Mouse (Mus musculus): ENCODE measurements around the gene Prkx. TPM values are rescaled to one million over a fixed set of nuclear protein-coding genes. Genes with fewer than 3 reads are reported as not detected.

Prkx gene
- 10 to 100 TPM; 11.5 to 12.5 TPM for total RNA-seq (2021)
- long read RNA-seq, full-length matches to known transcripts, result 7 of 16 reads
- long read RNA-seq, partial matches to known transcripts, result 1 of 16 reads
- long read RNA-seq, other reads (novel, unspliced or antisense), result 8 of 16 reads

GRCm38 (mm10) chrX:77796238-77796835, at the start of gene Prkx:
Gene Prkx, minus strand, starts transcription at chrX:77796278.
- peak in 1 of 2 experiments; percentile 38 for DNase-seq (ENCODE audit: low spot score in 2 of 2)

GRCm38 (mm10) chrX:77812031-77812430, 16.0 kb upstream of the Prkx start:
- DNase-seq (ENCODE audit: low spot score in 2 of 2), result peak in 1 of 2 experiments; percentile 66

DNA sequence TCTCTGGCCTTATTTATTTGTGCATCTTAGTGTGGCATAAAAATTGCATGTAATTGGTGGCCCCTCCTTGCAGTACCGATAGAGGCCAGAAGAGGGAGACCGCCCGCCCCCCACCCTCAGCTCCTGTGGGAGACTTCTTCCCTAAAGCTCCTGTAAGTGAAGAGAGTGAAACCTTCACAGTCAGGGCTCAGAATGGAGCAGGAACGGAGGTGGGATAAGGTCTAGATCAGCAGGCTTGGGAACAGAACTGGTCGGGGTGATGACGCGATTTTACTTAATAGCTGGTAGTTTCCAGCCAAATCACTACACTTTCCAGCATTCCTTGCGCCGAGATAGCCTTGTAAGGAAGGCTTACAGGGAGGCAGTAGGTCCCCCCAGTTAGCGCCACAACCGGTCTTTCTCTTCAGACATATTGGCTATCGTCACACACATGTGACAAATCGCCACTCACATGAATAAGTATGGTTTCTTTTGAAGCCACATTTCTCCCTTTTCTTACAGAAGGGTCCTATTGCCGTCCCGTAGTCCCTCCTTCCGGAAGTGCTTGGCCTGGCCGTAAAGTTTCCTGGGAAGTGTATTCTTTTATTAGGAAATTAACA, 14.6 kb upstream of the Prkx start:
- peak; percentile 50 to 68 for DNase-seq (ENCODE audit: low spot score in 2 of 2)

GRCm38 (mm10) chrX:77808602-77809001, 12.5 kb upstream of the Prkx start:
- DNase-seq (ENCODE audit: low spot score in 2 of 2), result peak in 1 of 2 experiments; percentile 21

DNA sequence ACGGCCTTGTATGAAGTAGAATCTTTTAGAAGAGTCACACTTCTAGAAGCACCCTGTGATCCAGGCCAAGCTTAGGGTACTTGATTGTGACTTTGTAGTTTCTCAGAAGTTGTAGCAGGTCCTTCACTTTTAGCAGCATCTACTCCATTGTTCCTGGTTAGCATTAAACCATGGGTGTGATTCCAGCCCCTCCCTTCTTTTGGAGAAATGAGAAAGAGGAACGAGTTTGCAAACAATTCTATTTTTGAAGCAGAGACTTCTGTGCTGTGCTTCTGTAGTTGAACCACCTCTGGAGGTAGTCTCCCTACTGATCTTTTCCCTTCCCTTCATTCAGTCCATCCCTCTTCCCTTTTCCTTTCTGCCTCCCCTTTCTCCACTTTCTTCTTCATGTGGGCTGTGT, 6.2 kb upstream of the Prkx start:
- DNase-seq (ENCODE audit: low spot score in 2 of 2), result no peak

DNA sequence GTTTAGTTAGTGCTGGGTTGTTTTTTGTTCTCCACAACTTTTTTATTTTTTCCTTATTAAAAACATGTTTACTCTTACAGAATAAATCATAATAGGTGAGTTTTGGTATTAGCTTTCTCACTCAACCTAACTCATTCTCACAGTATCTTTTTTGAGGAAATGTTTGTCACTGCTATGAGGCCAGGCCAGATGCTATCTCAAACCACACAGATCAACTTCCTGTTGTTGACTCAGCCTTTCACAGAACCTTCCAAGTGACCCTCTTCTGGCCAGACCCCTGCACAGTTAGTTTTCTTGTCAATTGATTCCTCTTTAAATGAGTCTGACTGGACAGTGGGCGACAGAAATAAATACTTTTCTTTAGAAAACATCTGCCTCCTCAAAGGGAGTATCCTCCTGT, 5.5 kb upstream of the Prkx start:
- no peak for DNase-seq (ENCODE audit: low spot score in 2 of 2)

DNA sequence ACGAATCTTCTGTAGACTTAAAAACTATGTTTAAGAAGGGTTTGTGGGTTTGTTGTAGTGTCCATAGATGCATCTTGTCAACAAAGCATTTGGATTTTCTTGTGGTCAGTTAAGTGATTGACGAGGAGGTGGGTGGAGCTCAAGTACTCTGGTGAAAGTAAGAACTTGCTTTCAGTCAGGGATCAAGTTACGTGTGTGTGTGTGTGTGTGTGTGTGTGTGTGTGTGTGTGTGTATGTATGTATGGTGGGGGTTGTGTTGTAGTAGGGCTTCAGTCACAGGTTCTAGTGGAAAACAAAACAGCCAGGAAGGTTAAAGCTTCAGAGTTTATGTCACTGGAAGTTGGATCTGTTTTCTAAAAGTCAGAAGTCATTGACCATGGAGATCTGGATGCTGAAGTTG, 3.5 kb upstream of the Prkx start:
- no peak for DNase-seq (ENCODE audit: low spot score in 2 of 2)

GRCm38 (mm10) chrX:77797801-77798200, 1.7 kb upstream of the Prkx start:
- no peak for DNase-seq (ENCODE audit: low spot score in 2 of 2)

DNA sequence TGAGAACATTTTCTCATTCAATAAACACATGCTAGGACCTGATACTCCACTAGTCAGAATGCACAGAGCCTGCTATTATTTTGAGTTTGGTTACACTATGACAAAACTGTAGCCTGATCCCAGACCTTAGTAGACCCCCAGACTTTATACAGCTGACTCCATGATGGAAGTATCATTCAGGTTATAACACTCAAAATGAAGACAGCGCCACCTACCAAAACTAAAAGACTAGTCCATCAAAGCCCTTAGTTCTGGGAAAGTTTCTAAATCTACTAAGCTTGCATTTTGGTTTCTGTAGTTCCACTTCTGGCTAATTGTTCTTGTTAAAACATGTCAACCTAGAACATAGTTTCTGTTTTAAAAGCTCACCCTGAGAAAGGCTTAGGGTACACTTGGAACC, 838 bp upstream of the Prkx start:
- no peak for DNase-seq (ENCODE audit: low spot score in 2 of 2)

DNA sequence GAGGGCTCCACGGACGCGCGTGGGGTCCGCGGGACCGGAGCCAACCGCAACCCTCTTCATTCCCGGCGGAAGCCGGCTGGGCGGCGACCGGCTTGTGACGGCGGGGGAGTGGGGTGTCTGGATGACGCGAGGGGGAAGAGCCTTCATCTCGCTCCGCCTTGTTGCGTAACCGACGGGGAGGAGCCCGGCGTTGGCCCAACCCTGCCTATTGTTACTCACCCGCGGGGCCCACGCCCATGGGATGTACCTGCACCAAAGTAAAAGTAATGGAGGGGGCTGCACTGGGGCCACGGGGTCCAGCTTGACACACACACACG, 262 bp downstream of the Prkx start:
- peak; percentile 82 to 90 for DNase-seq (ENCODE audit: low spot score in 2 of 2)

DNA sequence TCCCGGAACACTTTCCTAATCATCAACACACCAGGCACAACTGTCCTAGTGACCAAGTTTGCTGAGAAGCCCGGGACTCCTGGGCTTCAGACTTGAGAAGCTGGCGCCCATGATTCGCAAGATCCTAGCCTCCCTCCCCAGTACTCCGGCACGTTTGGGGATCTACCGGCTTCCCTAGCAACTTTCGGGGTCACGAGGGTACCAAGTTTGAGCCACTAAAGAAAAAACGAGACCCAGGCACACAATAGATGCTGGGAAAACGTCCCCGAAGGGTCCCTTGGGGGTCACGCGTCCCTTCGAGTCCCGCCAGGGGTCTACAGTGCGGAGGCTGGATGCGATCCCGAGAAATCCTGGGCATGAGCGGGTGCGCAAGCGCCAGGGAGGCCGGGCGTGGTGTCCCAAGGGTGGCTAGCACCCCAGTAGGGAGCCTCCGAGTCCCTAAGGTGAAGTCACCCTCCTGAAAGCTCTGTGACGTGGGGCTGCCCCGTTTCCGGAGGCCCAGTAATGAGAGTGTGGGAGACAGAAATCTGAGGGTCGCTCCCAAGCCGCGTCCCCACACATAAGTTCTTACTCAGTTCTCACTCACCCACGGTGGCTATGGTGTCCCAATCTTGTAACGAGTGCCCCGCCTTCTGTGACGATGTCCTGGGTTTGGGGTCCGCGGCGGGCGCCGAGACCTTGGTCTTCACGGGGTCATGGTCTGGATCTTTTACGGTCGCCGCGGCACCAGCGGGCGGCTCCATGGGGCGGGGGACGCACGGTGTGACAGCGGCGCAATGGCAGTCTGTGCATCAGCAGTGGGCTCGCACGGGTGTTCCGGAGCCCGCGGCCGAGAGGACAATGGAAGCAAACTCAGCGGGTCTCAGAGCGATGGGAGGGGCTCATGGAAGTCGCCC, 868 bp downstream of the Prkx start:
- peak in 1 of 2 experiments; percentile 25 for DNase-seq (ENCODE audit: low spot score in 2 of 2)

DNA sequence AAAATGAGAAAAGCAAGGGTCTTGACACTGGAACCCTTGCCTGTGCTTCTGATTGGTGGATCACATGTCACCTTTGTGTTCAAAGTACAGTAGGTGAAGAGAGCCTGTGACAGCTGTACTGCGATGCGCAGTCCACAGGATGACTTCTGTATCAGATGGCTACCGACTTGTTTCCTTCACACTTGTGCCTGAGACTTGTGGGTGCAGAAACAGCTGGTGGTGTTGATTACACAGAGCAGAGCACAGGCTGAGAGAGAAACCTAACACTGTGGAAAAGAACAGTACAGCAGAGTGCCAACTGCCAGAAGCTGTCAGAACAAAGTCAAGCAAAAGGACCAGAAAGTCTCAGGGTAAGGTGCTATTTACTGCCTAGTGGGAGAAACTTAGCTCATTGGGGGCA, 7.4 kb downstream of the Prkx start:
- DNase-seq (ENCODE audit: low spot score in 2 of 2), result peak in 1 of 2 experiments; percentile 11

- DNase-seq (ENCODE audit: low spot score in 2 of 2), result no peak
These were observed 9.7 kb downstream of the Prkx start for GRCm38 (mm10) chrX:77786354-77786753.

- no peak for DNase-seq (ENCODE audit: low spot score in 2 of 2)
These were observed 18.3 kb downstream of the Prkx start for GRCm38 (mm10) chrX:77777822-77778221.

DNA sequence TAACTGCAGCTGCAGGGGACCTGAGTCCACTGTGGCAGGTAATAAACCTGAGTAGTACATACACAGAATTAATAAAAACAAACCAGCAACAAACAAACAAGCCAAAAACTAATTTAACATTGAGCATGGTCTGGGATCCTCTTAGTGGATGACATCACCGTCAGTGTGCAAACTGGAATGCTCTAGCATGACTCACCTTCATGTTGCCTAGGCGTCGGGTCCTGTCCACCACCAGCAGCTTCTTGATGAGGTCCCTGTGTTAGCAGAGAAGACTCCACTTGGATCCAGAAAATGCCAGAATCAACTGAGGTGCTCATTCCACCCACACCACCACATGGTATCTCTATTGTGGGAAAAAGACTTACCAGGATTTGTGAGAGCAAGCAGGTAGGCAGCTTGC, 30.9 kb downstream of the Prkx start:
- DNase-seq (ENCODE audit: low spot score in 2 of 2), result no peak

DNA sequence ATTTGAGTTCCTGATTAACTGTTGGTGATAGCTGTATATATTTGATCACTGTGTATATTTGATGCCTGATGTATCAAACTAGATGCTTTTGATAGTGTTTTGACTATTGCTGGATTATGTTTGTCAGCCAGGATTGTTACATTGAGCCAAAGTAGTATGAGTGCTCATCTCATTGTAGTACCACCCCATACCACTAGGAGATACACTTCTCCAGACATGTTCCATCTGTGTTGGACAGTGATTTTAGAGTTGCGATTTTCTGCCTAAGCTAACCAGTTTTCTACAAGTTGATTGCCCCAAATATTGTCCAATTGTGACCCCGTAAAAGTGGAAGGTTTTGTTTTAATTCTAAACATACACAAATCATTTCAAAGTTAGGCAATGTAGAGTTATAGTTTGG, 51.8 kb downstream of the Prkx start:
- no peak for DNase-seq (ENCODE audit: low spot score in 2 of 2)

DNA sequence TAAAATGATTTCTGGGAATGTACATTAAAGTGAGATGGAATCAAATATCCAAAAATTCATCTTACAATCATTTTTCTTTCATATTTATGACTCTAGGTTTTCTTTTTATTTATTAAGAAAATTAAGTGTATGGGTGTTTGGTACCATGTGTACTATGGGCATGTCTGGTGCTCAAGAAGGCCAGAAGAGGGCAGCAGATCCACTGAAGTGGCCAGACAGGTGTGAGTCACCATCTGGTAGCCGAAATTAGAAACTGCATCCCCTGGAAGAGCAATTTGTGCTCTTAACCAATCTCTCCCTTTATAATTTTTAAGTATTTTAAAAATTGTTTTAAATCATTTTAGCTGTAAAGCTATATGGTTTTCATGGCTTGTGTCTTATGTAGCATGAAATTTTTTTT, 54.7 kb downstream of the Prkx start:
- peak in 1 of 2 experiments; percentile 11 for DNase-seq (ENCODE audit: low spot score in 2 of 2)

- DNase-seq (ENCODE audit: low spot score in 2 of 2), result peak in 1 of 2 experiments; percentile 2
These were observed 62.0 kb downstream of the Prkx start for GRCm38 (mm10) chrX:77733930-77734536.

GRCm38 (mm10) chrX:77720298-77720697, 75.8 kb downstream of the Prkx start:
- peak; percentile 2 to 40 for DNase-seq (ENCODE audit: low spot score in 2 of 2)

Measured in layer of hippocampus, adult 18-20 months (tissue).